Mouse (Mus musculus): ENCODE results near the gene Olfr1458. TPM values are rescaled to one million over a fixed set of nuclear protein-coding genes. Genes with fewer than 3 reads are reported as not detected.

Gene Olfr1458
- not detected in 3 replicates for total RNA-seq (2017)

GRCm38 (mm10) chr19:13106675-13107074 lies at the start of gene Olfr1458:
Olfr1458 (minus strand) TSS chr19:13106775.
- no peak for ATAC-seq (replicated peaks; ENCODE audit: insufficient number of reproducible peaks, low FRiP score, low TSS enrichment, poor library complexity, severe bottlenecking)

GRCm38 (mm10) chr19:13149449-13149848 lies 42.9 kb upstream of the Olfr1458 start, which contains the start of gene Olfr1459:
Olfr1459 (minus strand) TSS chr19:13149549.
- no peak for ATAC-seq (replicated peaks; ENCODE audit: insufficient number of reproducible peaks, low FRiP score, low TSS enrichment, poor library complexity, severe bottlenecking)

GRCm38 (mm10) chr19:13097791-13098190 lies 8.8 kb downstream of the Olfr1458 start, which contains the start of gene Olfr1457:
Olfr1457 (minus strand) TSS chr19:13097891.
- no peak for ATAC-seq (replicated peaks; ENCODE audit: insufficient number of reproducible peaks, low FRiP score, low TSS enrichment, poor library complexity, severe bottlenecking)

- ATAC-seq (replicated peaks; ENCODE audit: insufficient number of reproducible peaks, low FRiP score, low TSS enrichment, poor library complexity, severe bottlenecking) = no peak
Measured at GRCm38 (mm10) chr19:13093908-13094307, 12.7 kb downstream of the Olfr1458 start.

GRCm38 (mm10) chr19:13060310-13060709 lies 46.3 kb downstream of the Olfr1458 start, which contains the start of gene Olfr1454:
Olfr1454 (plus strand) TSS chr19:13060610.
- ATAC-seq (replicated peaks; ENCODE audit: insufficient number of reproducible peaks, low FRiP score, low TSS enrichment, poor library complexity, severe bottlenecking) = no peak

Other genes with a start within 250 kb of the Olfr1458 start
- gene Olfr1444, start 249.5 kb downstream of the Olfr1458 start, total RNA-seq (2017) = not detected in 3 replicates
- gene Olfr1445, start 222.9 kb downstream of the Olfr1458 start, total RNA-seq (2017) = 1.3 TPM in 1 of 3 replicates, not detected in the others
- gene Olfr1446, start 213.3 kb downstream of the Olfr1458 start, total RNA-seq (2017) = not detected in 3 replicates
- not detected in 3 replicates for gene Olfr1447, start 203.0 kb downstream of the Olfr1458 start, total RNA-seq (2017)
- not detected in 3 replicates for gene Olfr1448, start 182.4 kb downstream of the Olfr1458 start, total RNA-seq (2017)
- not detected in 3 replicates for gene Olfr1449, start 175.9 kb downstream of the Olfr1458 start, total RNA-seq (2017)
- gene Olfr1450, start 156.5 kb downstream of the Olfr1458 start, total RNA-seq (2017) = not detected in 3 replicates
- gene Olfr1451, start 111.8 kb downstream of the Olfr1458 start, total RNA-seq (2017) = not detected in 3 replicates
- gene Olfr1453, start 78.4 kb downstream of the Olfr1458 start, total RNA-seq (2017) = not detected in 3 replicates
- gene Olfr1454, start 46.2 kb downstream of the Olfr1458 start, total RNA-seq (2017) = not detected in 3 replicates
- not detected in 3 replicates for gene Olfr1457, start 8.9 kb downstream of the Olfr1458 start, total RNA-seq (2017)
- 0.19 TPM in 1 of 3 replicates, not detected in the others for gene Olfr1459, start 42.8 kb upstream of the Olfr1458 start, total RNA-seq (2017)
- not detected in 3 replicates for gene Olfr1461, start 56.2 kb upstream of the Olfr1458 start, total RNA-seq (2017)
- not detected in 3 replicates for gene Olfr1462, start 79.0 kb upstream of the Olfr1458 start, total RNA-seq (2017)
- gene Olfr1463, start 124.6 kb upstream of the Olfr1458 start, total RNA-seq (2017) = not detected in 3 replicates
- gene Olfr1465, start 208.8 kb upstream of the Olfr1458 start, total RNA-seq (2017) = not detected in 3 replicates
- not detected in 3 replicates for gene Olfr1466, start 232.1 kb upstream of the Olfr1458 start, total RNA-seq (2017)